In the genomic region with DNA sequence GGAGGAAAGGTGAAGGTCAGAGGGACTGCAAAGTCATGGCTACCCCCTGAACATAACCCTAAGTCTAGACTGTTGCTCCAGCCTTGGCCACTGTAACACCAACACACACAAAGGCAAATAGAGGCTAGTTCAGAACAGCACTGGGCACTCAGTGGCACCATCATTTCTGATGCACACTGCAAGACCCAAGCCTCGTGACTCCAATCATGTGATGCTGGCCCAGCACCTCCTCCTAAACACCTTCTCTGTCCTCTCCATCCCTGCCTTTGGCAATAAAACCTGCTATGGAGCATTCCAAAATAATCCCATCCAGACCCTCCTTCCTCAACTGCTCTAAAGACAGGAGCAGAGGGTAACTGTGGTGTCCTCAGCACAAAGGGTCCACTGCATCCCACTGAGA, we compare ENCODE assay signal across 22 mouse cellular contexts. TPM values are rescaled to one million over a fixed set of nuclear protein-coding genes. Genes with fewer than 3 reads are reported as not detected.
DNase-seq lines count a peak whose midpoint lies in the region; TF ChIP-seq lines count a peak whose summit lies in the region.
"Had no signal": no experiment of that assay in that cellular context is flagged by ENCODE, and none has a peak within 500 bp of the region (broad histone marks: within the 10 kb centered on the region; RNA-seq: fewer than 3 reads in every experiment).

No protein-coding gene starts in this region.

- peaks cover 43% of the 10 kb centered on the region for H3K4me1 ChIP-seq in kidney, adult 2 months (ENCODE audit: control insufficient read depth, insufficient read depth, low read length)
- H3K4me1 ChIP-seq in ES-E14 (ENCODE audit: control insufficient read depth in 2 of 2, insufficient read depth in 2 of 2, low read length in 2 of 2, poor library complexity in 1 of 2), result peaks cover 24 to 55% of the 10 kb centered on the region in 2 experiments

- no peak overlapping the region for H3K9ac ChIP-seq in ES-E14 (ENCODE audit: insufficient read depth, low read depth, low read length, poor library complexity, severe bottlenecking)
- H3K9ac ChIP-seq: embryonic facial prominence, embryonic 12.5 days; forebrain, embryonic 13.5 days; forebrain, embryonic 15.5 days; forebrain, postnatal 0 days had no signal

- H3K9me3 ChIP-seq in ES-E14 (ENCODE audit: control insufficient read depth, insufficient read depth, low read depth, low read length), result no peaks in the 10 kb centered on the region
- H3K9me3 ChIP-seq: embryonic facial prominence, embryonic 10.5 days; embryonic facial prominence, embryonic 12.5 days; forebrain, embryonic 13.5 days; forebrain, embryonic 15.5 days had no signal

- no peaks in the 10 kb centered on the region for H3K27me3 ChIP-seq in kidney, adult 2 months (replicated peaks; ENCODE audit: control insufficient read depth, insufficient read depth, low read length)
- H3K27me3 ChIP-seq: embryonic facial prominence, embryonic 12.5 days; forebrain, embryonic 13.5 days; forebrain, embryonic 15.5 days; Patski had no signal

- H3K4me3 ChIP-seq in kidney, adult 2 months (ENCODE audit: insufficient read depth, low read depth, low read length), result no peak overlapping the region
- H3K4me3 ChIP-seq in layer of hippocampus, adult 2 months, result no peak overlapping the region
- H3K4me3 ChIP-seq in ES-E14 (ENCODE audit: insufficient read depth in 1 of 2, low read depth in 1 of 2, low read length in 2 of 2, poor library complexity in 1 of 2, severe bottlenecking in 1 of 2), result no peak overlapping the region
- H3K4me3 ChIP-seq: embryonic facial prominence, embryonic 10.5 days; embryonic facial prominence, embryonic 12.5 days; forebrain, embryonic 13.5 days; forebrain, embryonic 15.5 days had no signal

- H3K36me3 ChIP-seq in kidney, adult 2 months (ENCODE audit: control insufficient read depth, insufficient read depth, low read length), result no peaks in the 10 kb centered on the region; the same call in 1 of the 2 replicates
- no peaks in the 10 kb centered on the region for H3K36me3 ChIP-seq in ES-E14 (ENCODE audit: control insufficient read depth, insufficient read depth, low read length, poor library complexity, severe bottlenecking)
- H3K36me3 ChIP-seq: embryonic facial prominence, embryonic 12.5 days; forebrain, embryonic 15.5 days had no signal

- H3K27ac ChIP-seq in kidney, adult 2 months (ENCODE audit: insufficient read depth, low read depth, low read length), result peak overlapping the region; percentile 17; the same call in 1 of the 2 replicates
- peak overlapping the region; percentile 36; the same call in 1 of the 2 replicates for H3K27ac ChIP-seq in layer of hippocampus, adult 2 months
- H3K27ac ChIP-seq in ES-E14 (ENCODE audit: insufficient read depth, low read depth, low read length, poor library complexity, severe bottlenecking), result peak overlapping the region; percentile 61
- H3K27ac ChIP-seq: embryonic facial prominence, embryonic 10.5 days; embryonic facial prominence, embryonic 12.5 days; forebrain, embryonic 13.5 days; forebrain, embryonic 15.5 days had no signal

- DNase-seq in kidney, adult 2 months, result no peak
- DNase-seq in kidney, adult 18-20 months, result no peak
- DNase-seq in layer of hippocampus, adult 2 months (ENCODE audit: low spot score in 2 of 2), result no peak
- no peak for DNase-seq in layer of hippocampus, adult 11-12 months (ENCODE audit: low spot score)
- DNase-seq in ES-E14 (ENCODE audit: low read depth, low spot score) (no peak), MN1 (ENCODE audit: low spot score) (no peak)
- DNase-seq: adrenal gland, adult 8-10 months; adrenal gland, postnatal 14 days; adrenal gland, postnatal 36 days; B cell, adult 2 months; cerebellum, adult 11-12 months; cerebellum, adult 2 months; cerebellum, adult 9-10 months; cerebellum, postnatal 10 days; cerebellum, postnatal 25 days; forebrain, postnatal 0 days had no signal

- TF ChIP-seq POLR2A in kidney, adult 2 months (IDR thresholded peaks at IDR 0.05; ENCODE audit: low read depth, low read length), result no peak

- in situ Hi-C loops in ES-E14 (cut with MboI; ENCODE audit: low sequenced_read_pairs in 2 of 2, unreplicated experiment in 2 of 2), result no loop called here

- WGBS in kidney, adult 2 months, result 41% methylated on average over 1 of the region's 1 CpGs

- no peak for TF ChIP-seq CTCF in kidney, adult 2 months (conservative IDR thresholded peaks at IDR 0.05; ENCODE audit: insufficient read depth, insufficient read length, low read depth, low read length)
- TF ChIP-seq CTCF in layer of hippocampus, adult 2 months (conservative IDR thresholded peaks at IDR 0.05), result no peak

TF ChIP-seq in ES-E14, 5 proteins besides CTCF, POLR2A, EP300 and RAD21:
- TF ChIP-seq ZNF384 (IDR thresholded peaks at IDR 0.05; ENCODE audit: low read depth, low read length) (0 out of 2 replicates have a peak, but pooled peaks have one; percentile 25), CHD2 (IDR thresholded peaks at IDR 0.05; ENCODE audit: low read depth, low read length) (no peak)

RNA-seq across cellular contexts. Expression of gene Tns3, which starts 27.7 kb away (rescaled TPM):
- polyA plus RNA-seq in kidney, adult 2 months (2012; rRNA removed), result 63.7 and 70.5 TPM in 2 replicates
- 10 to 100 TPM; 49.2 to 53.1 TPM for total RNA-seq in layer of hippocampus, adult 2 months (2021)
- 111 and 133 TPM in 2 replicates for total RNA-seq in ES-E14 (2012; rRNA removed)
- total RNA-seq: MEL had no signal
